Mouse (Mus musculus): ENCODE measurements around the gene Vps52.

DNA sequence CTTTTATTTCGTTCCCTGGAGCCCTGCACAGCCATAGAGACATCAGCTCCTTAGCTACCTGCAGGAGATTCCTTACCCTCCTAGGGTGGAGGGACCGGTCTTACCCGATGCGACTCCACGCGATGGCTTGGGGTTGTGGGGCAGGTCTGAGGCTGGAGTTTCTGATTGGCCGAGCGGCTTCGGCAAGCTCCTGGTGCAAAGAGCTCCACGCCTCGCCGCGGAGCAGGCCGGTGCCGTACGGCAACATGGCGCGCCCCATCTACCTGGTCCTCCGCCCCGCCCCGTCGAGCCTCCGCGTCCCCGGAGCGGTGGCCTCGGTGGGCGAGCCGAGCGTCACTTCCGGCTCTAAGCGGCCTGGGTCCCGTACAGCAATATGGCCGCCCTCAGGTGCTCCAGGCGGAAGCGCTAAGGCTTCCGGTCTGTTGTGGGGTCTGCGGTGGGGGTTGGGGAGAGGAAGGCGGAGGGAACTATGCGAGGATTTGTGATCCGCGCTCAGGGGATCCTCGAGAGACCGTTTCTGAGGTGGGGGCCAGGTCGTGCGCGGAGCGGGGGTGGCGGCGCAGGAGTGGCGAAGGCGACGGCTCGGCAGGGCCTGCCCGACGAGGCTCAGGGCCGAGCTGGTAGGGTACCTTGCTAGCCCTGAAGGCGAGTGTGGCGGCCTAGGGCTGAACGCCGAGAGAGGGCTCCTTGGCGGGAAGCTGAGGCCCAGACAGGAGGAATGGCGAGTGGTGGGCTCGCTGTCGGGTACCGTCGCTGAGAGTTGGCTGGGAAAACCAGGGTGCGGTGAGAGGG is 46.3 kb upstream of the Vps52 start, which contains the start of gene Daxx:
- TF ChIP-seq POLR2A (IDR thresholded peaks at IDR 0.05; ENCODE audit: low read depth, low read length) (peak; percentile 16), CTCF (conservative IDR thresholded peaks at IDR 0.05; ENCODE audit: insufficient read depth, insufficient read length, low read depth, low read length) (no peak)

Data from kidney, adult 2 months (tissue).